Mouse (Mus musculus): Measurements from ENCODE around the gene Olfr672.
"Not testable (repeated sequence)": the region's sequence is repeated elsewhere in the genome, so short reads cannot be mapped to it uniquely, and the experiment has no call there.

The Olfr672 gene

DNA sequence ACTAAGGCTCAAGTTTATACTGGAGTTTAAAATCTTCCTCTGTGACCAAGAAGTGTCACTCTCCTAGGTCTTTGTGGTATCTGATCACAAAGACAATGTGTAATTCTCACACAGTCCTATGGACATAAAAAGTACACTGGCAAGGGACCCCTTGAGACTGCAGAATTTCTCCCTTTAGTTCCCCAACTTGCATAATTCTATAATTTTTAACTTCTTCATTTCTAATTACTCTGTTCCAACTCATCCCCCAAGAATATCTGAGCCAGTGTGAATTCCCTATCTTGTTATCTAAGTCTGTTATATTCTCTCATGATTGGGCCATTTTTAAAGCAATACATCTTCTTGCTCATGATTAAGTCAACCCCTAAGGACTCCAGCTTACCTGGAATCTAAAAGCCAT, at the start of gene Olfr672:
Olfr672 (minus strand) TSS at position 101 of the 400 bp plus-strand sequence.
- DNase-seq (ENCODE audit: low spot score in 2 of 2) = no peak

DNA sequence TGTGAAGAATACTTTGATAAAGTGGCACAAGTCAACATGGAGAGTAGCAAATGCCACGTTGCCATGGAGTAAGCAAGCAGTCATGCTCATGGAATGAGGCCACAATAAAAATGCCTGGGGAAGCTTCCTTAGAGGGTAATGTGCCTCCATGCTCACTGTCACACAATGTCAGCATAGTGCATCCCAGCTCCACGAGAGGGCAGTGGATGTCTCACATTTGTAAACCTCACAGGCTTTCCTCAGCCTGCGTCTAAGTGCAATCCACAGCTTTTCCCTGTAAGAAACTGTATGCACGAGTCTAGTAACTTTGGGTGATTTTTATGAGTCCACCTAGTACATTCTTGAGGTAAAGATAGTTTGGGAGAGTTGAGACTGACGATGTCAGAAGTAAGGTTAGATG, 32.0 kb upstream of the Olfr672 start:
- not testable (repeated sequence) for DNase-seq (ENCODE audit: low spot score in 2 of 2)

DNA sequence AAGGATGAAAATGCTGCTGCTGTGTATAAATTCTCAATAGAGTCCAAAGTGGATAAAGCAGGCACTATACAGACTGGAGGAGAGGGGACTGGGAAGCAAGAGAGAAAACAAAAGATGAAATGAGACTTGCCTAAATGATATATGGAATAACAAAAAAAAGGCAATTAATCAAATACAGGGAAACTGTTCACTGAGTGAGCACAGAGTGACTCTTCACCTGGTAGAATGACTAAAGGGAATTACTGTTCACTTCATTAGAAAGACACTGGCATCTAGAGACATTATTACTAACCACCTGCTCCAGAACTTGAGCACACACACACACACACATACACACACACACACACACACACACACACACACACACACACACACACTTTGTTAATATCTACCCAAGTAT, 30.6 kb upstream of the Olfr672 start, which contains the start of gene Olfr676:
Olfr676 (plus strand) TSS at position 301 of the 400 bp plus-strand sequence.
- DNase-seq (ENCODE audit: low spot score in 2 of 2) = no peak

DNA sequence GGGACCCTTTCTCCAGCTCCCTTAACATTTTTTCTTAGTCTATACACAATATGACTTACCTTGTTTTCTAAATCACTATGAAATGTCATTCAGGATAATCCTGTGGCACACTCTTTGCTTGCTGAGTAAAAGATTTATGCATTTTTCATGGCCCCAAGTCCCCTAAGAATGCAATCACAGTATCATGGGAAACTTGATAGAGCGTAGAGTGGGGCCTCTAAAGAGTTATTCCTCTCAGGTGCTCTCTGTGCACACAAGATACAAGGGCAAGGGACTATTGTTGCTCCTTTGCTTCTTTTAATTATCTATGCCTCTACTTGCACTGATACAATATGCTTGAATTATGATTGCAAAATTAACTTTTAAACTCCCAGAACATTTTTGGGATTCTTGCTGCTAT, 26.5 kb upstream of the Olfr672 start, which contains the start of gene Olfr675:
Olfr675 (minus strand) TSS at position 101 of the 400 bp plus-strand sequence.
- DNase-seq (ENCODE audit: low spot score in 2 of 2) = no peak

DNA sequence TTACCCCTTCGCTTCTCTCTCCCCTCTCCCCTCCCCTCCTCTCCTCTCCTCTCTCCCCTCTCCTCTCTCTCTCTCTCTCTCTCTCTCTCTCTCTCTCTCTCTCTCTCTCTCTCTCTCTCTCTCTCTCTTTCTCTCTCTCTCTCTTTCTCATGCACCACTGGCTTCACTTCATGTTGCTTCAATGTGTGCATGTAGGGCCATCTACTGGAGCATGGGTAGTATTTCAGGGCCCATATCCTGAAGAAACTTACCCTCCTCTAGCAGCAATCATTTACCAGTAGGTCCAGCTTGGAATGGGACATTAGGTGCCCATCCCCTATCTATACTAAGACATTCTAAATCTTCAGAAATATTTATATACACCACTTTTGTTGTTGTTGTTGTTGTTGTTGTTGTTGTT, 20.7 kb upstream of the Olfr672 start:
- DNase-seq (ENCODE audit: low spot score in 2 of 2) = no peak

DNA sequence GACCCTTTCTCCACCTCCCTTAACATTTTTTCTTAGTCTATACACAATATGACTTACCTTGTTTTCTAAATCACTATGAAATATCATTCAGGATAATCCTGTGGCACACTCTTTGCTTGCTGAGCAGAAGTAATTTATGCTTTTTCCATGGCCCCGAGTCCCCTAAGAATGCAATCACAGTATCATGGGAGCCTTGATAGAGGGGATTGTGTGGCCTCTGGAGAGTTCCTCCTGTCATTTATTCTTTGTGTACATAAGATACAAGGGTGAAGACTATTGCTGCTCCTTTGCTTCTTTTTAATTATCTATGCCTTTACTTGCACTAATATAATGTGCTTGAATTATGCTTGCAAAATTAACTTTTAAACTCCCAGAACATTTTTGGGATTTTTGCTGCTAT, 22.8 kb downstream of the Olfr672 start, which contains the start of gene Olfr671:
Olfr671 (minus strand) TSS at position 101 of the 400 bp plus-strand sequence.
- no peak for DNase-seq (ENCODE audit: low spot score in 2 of 2)

DNA sequence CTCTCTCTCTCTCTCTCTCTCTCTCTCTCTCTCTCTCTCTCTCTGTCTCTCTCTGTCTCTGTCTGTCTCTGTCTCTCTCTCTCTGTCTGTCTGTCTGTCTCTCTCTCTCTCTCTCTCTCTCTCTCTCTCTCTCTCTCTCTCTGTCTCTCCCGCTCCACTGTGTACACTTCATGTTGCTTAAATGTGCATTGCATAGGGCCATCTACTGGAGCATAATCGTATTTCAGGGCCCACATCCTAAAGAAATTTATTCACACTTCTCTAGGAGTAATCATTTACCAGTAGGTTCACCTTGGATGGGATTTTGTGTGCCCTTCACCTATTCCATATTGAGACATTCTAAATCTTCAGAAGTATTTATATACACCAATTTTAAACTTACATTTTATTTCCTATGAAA, 29.3 kb downstream of the Olfr672 start:
- DNase-seq (ENCODE audit: low spot score in 2 of 2) = not testable (repeated sequence)

DNA sequence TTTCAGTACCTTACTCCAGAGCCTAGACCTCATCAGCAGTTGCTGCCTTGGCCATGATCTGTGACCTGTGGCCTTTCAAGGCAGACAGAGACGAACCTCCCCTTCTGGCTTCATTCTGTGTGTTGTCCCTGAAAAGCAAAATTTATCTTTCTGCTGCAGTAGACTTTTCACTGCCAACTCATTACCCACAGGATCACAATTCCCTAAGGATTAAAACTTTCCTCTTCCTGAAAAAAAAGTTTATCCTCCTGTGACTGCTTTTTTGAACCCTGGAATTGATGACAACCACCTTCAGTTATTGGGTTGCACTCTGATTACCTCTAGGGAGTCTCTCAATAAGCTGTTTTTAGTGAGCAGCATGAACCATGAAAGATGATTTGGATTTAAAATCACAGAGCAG, 39.3 kb downstream of the Olfr672 start, which contains the start of gene Olfr670:
Olfr670 (minus strand) TSS at position 101 of the 400 bp plus-strand sequence.
- no peak for DNase-seq (ENCODE audit: low spot score in 2 of 2)

DNA sequence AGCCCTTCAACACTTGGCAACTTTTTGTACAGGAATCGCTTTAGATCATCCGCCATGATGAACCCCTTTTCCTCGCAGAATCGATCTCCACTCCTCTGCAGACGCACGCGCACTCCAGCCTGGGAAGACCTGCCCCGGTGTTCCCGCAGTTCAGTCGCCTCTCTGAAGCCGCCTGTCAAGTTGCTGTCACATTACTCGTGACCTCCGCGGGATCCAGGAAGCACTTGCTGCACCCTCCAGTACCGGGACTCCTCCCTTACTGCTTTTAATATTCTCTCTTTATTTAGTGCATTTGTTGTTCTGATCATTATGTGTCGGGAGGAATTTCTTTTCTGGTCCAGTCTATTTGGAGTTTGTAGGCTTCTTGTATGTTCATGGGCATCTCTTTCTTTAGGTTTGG, 51.6 kb downstream of the Olfr672 start:
- not testable (repeated sequence) for DNase-seq (ENCODE audit: low spot score in 2 of 2)
